Mouse (Mus musculus): ENCODE data around the gene Hspbp1.

Gene Hspbp1

GRCm38 (mm10) chr7:4668506-4668905 is 16.4 kb downstream of the Hspbp1 start:
- no peak for DNase-seq (ENCODE audit: low spot score)

- DNase-seq (ENCODE audit: low spot score), result no peak
Measured at GRCm38 (mm10) chr7:4666871-4667270, 18.0 kb downstream of the Hspbp1 start.

- no peak for DNase-seq (ENCODE audit: low spot score)
Measured at GRCm38 (mm10) chr7:4663742-4664141, 21.1 kb downstream of the Hspbp1 start.

- DNase-seq (ENCODE audit: low spot score), result no peak
Measured at GRCm38 (mm10) chr7:4663179-4663578, 21.7 kb downstream of the Hspbp1 start.

GRCm38 (mm10) chr7:4659911-4660443 is 24.9 kb downstream of the Hspbp1 start:
- DNase-seq (ENCODE audit: low spot score), result no peak

- DNase-seq (ENCODE audit: low spot score), result peak; percentile 87
Measured at GRCm38 (mm10) chr7:4658912-4659551, 25.8 kb downstream of the Hspbp1 start, which contains the start of gene Ppp6r1. TSS of gene Ppp6r1 (minus strand) at chr7:4659019.

- DNase-seq (ENCODE audit: low spot score), result no peak
Measured at GRCm38 (mm10) chr7:4658128-4658907, 26.6 kb downstream of the Hspbp1 start.

GRCm38 (mm10) chr7:4657521-4658127 is 27.2 kb downstream of the Hspbp1 start:
- no peak for DNase-seq (ENCODE audit: low spot score)

- no peak for DNase-seq (ENCODE audit: low spot score)
Measured at GRCm38 (mm10) chr7:4656818-4657217, 28.1 kb downstream of the Hspbp1 start.

- DNase-seq (ENCODE audit: low spot score), result no peak
Measured at GRCm38 (mm10) chr7:4655916-4656315, 29.0 kb downstream of the Hspbp1 start.

- DNase-seq (ENCODE audit: low spot score), result no peak
Measured at GRCm38 (mm10) chr7:4655393-4655792, 29.5 kb downstream of the Hspbp1 start.

- no peak for DNase-seq (ENCODE audit: low spot score)
Measured at GRCm38 (mm10) chr7:4654221-4654620, 30.6 kb downstream of the Hspbp1 start.

- DNase-seq (ENCODE audit: low spot score), result no peak
Measured at GRCm38 (mm10) chr7:4653780-4654179, 31.1 kb downstream of the Hspbp1 start.

- no peak for DNase-seq (ENCODE audit: low spot score)
Measured at GRCm38 (mm10) chr7:4653351-4653750, 31.5 kb downstream of the Hspbp1 start.

- DNase-seq (ENCODE audit: low spot score), result no peak
Measured at GRCm38 (mm10) chr7:4652726-4653125, 32.1 kb downstream of the Hspbp1 start.

GRCm38 (mm10) chr7:4651581-4651980 is 33.3 kb downstream of the Hspbp1 start:
- no peak for DNase-seq (ENCODE audit: low spot score)

GRCm38 (mm10) chr7:4647992-4648391 is 36.9 kb downstream of the Hspbp1 start:
- no peak for DNase-seq (ENCODE audit: low spot score)

- no peak for DNase-seq (ENCODE audit: low spot score)
Measured at GRCm38 (mm10) chr7:4647291-4647690, 37.6 kb downstream of the Hspbp1 start.

- no peak for DNase-seq (ENCODE audit: low spot score)
Measured at GRCm38 (mm10) chr7:4646806-4647205, 38.1 kb downstream of the Hspbp1 start.

- DNase-seq (ENCODE audit: low spot score), result no peak
Measured at GRCm38 (mm10) chr7:4643225-4643624, 41.6 kb downstream of the Hspbp1 start.

GRCm38 (mm10) chr7:4641956-4642355 is 42.9 kb downstream of the Hspbp1 start:
- no peak for DNase-seq (ENCODE audit: low spot score)

- DNase-seq (ENCODE audit: low spot score), result no peak
Measured at GRCm38 (mm10) chr7:4641155-4641554, 43.7 kb downstream of the Hspbp1 start.

GRCm38 (mm10) chr7:4636179-4636578 is 48.7 kb downstream of the Hspbp1 start:
- no peak for DNase-seq (ENCODE audit: low spot score)
